Mouse (Mus musculus) c-Kit-negative CD71-positive TER-119-positive erythroid progenitor cells, embryonic 14.5 days (primary cell): ENCODE measurements around the gene Rassf3.

Experiments
- DNase-seq: peaks from one replicate; pipeline ENCODE4 v3.0.0-alpha.2; 2013; ENCODE audit warnings: low read depth, low spot score

Rassf3 gene

DNA sequence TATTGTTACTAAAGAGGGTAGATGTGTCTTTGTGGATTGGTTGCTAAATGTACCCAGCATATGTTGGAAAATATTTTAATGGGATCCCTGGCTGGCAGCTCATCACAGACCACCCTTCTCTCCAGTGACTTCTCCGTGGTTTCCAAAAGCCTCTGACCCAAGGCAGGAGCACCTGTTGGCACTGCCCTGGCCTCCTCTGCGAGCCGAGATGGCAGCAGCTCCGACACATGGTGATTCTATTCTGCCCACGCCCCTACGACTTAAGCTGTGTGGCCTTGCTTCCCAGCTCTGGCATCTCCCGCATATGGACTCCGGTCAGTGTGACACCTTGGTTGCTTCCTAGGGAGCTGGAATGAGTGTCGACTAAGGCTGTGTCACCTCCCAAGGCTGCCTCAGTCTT, 73.0 kb downstream of the Rassf3 start:
- DNase-seq = no peak

DNA sequence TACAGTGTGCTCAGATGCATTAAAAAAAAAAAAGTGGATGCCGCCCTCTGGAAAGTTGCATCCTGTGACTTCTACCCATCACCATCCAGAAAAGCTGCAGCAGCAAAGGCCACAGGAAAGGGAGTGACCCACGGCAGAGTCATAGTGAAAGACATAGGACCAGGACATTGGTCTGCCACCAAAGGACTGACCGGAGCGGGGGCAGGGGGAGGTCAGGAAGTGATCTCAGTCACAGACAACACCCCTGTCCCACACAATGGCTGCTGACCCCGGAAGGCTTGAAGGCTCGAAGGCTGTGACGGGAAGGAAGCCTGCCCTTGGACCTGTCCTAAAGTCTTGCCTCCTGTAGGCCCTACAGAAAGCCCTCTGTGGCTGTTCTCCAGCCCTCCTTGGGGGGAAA, 75.1 kb downstream of the Rassf3 start:
- no peak for DNase-seq

DNA sequence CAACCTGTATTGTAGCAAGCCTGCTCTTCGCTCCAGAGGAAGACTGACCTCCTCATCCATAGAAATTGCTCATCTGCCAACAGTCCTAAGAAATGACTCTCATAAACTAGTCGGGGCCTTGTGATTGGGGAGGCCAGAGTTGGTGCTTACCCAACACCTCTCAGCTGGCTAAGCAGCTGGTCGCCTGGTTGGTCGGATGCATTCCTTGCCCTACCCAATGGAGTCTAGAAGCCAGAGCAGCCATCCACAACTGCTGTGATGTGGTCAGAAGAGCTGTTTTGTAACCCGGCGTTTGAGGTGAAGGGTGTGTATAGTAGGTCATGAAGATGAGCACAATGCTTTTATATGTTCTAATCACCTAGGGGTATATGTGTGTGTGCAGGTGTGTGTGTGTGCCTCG, 77.5 kb downstream of the Rassf3 start:
- DNase-seq = no peak

DNA sequence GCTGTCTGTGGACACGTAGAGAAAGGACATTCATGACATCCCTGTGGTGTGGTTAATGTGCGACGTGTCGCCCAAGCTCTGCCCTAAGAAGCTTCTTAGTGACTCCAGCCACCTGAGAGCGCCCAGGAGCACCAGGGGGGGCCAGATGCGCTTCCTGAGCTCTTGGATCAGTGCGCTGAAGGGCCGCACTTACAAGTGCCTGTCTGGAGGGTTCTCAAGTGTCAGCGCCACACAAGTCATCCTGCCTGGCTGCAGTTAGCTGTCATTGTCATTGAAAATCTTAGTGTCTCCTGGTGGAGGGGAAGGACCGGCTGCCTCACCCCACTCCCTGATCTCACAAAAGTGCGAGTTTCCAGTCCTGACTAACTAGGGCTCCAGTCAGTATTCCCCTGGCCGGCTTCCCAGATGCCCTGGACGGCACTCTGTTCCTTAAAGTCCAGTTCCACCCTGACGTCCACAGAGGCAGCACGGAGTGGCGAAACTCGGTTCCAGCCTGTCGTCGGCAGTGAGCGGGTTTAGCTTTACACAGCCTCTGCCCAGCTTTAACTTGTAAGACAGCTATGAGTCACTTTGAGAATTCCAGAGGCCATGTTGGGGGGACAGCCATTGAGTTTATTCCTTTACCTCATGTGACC, 80.5 kb downstream of the Rassf3 start:
- DNase-seq = no peak

DNA sequence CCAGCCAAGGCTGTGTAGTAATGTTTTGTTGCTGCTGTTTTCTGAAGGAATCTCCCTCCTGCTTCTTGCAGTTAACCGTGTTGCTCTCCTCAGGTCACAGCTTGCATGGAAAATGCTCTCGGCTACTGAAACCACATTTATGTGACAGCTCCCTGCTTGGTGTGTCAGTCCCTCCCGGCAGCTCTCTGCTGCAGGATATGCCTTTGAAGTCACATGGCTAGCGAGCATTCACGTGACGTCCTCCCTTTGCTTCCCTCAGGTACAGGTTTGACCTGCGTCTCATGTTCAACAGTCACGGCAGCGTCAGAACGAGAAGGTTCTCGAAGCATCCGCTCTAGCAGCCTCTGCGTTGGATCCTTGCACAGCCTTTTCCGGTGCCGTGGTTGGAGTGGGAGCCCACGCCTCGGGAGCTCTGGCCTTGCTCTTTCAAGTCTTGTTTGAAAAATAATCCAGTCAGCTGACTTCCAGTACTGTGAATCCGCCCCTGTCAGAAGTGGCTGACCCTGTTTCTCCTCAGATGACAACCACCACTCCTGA, 81.3 kb downstream of the Rassf3 start:
- no peak for DNase-seq

DNA sequence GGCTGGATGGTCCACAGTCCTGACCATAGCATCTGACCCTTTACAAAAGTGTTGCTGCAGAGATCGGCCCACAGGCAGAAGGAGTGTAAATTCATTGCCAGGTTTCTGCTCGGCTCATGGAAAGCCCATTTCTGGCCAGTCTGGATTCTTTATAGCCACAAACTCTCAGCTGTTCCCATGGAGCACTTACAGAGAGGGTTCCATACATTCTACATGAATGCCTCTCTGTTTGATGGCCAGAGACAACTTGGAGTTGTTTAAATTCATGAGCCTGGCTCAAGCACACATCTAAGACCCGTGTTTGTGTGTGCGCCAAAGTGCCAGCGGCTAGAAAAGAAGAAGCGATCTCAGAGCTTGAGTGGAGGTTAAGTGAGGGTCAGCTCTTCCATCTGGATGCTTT, 81.9 kb downstream of the Rassf3 start:
- DNase-seq = no peak

DNA sequence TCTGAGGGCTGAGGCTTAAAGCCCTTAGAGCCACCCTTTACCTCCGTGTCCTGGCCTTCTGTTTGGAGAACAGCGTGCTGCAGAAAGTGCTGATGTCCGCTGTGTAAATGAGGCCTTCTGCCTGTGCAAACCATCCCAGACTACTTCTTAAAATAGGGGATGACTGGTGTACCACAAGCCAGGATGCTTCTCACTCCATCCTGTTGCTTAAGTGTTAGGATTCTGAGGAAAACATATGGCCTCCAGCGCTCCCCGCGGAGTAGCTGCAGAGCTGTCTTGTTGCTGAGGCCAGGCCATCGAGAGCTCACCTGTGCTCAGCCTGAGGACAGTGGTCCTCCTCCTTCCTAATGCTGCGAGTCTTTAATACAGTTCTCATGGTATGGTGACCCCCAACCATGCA, 84.2 kb downstream of the Rassf3 start:
- no peak for DNase-seq

DNA sequence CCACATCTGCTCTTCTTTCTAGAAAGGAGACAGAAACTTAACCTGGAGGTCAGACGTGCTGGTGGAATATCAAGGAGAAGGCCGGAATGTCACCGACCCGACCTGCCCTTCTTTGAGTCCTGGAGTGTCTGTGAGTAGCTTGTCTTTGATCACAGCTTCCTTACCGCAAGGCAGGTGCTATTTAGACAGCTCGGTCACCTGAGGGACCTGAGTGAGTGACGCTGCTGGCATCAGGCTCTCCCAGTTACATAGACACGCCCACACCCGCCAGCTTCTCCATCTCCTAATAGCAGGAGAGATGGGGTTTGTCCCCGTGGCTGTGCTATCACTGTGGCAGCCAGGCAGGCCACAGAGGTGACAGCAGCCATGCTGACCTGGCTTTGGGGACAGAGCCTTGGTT, 85.5 kb downstream of the Rassf3 start:
- no peak for DNase-seq

DNA sequence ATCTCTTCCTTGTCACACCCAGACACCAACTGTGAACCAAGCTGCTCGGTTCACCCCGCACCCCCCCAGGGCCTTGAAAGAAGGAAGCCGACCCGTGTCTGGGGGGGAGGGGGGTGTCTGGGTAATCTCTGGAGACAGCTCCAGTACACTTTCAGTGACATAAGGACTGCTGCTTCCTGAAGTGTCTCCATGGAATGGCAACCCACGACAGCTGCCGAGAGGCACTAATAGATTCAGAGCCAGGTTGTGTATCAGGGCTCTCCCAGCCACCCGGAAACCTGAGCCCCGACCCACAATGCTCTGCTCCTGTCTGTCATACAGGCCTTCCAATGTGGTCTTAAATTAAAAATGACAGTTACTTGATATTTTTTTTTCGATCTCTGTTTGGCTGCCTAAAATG, 89.8 kb downstream of the Rassf3 start:
- no peak for DNase-seq

DNA sequence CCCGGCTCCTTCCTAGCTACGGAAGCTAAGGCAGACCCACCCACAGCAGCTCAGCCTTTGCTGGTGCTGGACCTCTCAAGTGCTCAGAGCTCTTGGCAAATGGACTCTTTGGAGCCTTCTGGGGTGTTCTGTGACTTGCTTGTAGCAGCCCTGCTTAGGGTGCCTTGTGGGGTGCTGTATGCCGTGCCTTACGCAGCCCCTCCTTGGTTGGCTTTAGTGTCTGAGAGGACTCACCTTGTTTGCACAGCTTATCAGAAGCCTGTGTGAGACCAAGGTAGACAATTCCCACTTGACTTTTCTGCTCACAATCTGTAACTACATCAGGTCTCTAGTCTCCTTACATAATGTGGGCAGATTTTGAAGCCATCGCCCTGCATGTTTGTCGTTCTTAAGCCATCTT, 90.5 kb downstream of the Rassf3 start:
- DNase-seq = no peak

DNA sequence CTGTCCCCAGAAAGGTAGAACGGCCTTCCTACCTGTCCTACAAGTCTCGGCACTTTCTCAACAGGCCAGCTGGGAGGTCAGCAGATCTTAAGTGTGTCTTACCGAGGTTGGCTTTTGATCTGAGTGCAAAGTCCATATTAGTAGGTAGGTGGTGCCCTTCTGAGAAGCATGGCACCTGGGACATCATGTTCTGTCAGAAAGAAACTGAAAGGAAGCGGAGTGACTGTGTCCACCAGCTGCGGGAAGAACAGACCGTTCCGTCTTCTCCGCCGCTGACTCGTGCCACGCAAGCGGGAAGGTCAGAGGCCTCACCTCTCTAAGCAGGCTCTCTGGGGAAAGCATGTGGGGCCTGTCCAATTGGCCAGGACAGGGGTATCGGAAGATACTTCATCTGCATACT, 91.4 kb downstream of the Rassf3 start:
- no peak for DNase-seq

DNA sequence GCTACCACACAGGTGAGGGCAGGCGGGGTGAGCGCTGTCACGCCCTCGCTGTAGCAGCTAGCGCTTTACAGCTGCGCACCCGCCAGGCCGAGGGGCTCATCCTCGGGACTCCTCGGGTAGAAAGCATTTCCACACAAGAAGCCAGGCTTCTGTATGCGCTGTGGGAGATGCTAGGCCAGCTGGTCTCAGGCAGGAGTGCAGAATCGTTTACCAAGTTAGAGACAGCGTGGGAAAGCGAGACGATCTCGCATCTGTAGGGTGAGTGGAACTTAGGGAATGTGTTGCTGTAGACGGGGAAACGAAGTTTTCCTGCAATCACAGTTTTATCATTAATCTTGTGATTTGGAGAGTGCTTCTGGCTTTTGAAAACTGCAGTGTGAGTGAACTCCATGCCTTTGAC, 94.9 kb downstream of the Rassf3 start:
- DNase-seq = no peak

DNA sequence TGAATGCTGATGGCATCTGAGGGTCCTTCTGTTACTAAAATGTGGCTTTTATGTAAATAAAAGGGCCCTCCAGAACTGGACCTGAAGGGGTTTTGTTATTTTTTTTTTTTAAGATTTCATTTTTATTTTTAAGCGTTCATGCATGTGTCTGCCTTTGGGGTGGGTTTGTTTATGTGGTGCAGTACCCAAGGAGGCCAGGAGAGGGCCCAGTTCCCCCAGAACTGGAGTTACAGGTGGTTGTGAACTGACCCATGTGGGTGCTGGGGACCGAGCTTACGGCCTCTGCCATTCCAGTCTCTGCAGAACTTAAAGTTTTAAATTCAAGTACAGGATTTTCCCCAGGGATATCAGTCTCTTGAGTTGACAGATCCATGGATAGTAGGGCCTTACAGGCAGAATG, 96.8 kb downstream of the Rassf3 start:
- DNase-seq = no peak

DNA sequence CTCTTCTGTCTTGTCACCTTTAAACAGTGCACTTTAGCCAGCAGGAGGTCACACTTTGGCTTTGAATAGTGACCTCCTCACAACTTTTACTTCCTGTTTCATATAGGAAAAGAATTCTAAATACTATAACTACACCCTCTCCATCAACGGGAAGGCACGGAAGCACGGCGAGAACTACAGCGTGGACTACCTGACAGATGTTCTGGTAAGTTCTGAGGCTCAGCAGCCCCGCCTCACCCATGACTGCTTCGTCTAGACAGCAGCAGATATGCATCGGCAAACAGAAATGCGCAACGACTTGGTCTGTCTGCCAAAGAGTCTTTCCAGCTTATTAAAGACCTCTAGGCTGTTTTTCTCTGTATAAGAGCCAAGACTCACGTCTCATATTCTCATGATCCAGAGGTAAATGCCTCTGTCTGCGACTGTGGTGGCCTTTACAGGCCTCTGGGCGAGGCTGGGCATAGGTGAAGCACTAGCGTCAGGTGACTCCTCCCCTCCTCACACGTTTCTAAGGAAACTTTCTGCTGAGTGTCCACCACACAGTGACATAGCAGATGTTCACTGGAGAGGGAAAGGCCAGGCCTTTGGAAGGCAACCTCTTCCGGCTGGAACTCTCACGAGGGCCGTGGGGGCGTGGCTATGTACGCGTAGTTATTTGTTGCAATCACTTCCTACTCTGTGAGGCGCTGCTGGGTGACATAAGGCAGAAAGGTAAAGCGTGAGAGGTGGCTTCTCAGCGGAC, 99.4 kb downstream of the Rassf3 start:
- no peak for DNase-seq

DNA sequence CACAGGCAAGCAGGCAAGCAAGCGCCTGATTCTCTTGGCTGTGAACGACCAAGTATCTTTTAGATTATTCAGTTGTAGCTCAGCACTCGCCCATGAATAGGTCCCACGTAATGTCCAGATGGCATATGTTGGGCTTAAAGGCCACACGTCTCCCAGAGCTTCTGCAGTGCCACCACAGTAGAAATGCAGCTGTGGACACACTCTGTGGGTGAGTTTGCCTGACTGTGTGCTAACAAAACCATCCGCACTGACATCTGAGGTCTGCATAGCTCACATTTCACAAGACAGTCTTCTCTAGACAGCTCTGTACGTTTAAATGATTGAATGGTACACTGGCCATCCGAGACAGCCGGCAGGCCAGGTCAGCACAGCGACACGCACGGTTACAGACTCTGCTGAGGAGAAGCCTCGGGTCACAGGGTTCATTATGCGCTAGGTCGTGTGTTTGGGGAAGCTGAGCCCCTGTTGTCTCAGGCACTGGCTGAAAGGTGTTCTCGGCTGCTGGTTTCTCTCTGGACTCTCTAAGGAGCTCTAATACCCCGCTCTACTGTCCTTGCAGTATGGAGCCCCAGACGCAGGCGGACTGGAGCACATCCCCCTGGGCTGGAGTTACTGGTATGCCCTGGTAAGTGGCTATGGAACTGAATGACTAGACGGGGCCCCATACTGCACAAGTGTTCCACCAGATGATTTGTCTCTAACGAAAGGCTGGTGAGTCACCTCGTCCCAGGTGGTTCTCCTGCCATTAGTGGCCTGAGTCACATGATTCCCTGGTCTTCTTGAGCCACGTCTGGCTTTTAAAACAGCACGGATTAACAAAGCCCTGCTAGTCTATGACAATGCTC, 100.3 kb downstream of the Rassf3 start:
- no peak for DNase-seq

DNA sequence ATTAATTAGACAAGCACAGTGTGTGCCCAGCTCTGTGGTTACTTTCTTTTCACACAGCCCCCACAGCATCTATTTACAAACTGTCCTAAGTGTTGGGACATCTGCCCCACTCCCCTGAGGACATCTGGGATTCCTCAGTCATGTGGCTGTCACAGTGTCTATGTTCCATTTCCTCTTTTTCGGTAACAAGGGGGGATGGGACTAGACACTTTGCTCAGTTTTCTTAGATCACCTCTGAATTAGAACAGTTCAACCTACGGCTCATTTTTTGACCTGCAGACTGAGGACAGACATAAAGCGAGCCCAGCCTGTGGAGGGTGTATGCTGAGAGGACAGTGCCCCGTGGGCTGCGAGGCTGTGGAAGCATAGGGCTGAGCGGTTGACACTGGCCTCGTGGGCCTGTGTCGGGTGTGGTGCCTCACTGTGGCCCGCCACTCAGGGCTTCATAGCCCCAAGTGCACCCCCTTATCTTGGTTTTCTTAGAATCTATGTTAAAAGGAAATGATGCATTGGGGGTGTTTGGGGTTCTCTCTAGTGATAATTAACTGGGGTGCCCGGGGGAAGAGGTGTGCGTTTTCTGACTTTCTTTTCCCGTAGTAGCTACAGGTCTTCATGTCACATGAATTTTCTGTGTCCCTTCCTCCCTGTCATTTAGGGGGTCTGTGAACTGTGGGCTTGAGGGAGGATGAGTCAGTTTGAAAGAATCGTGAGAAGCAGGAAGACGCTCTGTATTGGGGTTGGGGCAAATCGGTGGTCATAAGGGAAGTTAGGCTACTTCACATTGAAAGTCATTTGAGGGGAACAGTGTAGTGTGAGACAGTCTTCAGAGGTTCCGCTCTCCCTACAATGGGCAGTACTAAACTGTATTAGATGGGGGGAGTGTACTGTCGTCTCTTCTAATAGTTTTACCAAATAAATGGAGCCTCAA, 101.2 kb downstream of the Rassf3 start:
- DNase-seq = no peak

DNA sequence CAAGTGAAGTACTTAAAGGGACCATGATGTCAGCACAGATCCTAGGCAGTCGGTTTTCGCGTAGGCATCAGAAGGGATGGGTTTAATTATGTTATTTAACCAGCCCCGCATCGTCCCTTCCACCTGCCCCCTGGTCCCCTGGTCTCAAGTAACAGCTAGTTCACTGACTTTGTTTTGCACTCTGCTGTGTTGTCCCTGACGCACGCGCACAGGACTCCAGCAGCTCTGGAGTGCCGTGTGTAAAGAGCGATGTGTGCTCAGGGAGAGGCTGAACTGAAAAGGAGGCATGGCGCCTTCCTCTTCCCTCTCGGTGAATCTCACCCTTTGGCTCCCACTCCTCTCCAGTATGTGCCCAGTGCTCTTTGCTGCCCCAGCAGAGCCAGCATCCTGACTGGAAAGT, 102.1 kb downstream of the Rassf3 start:
- DNase-seq = no peak

DNA sequence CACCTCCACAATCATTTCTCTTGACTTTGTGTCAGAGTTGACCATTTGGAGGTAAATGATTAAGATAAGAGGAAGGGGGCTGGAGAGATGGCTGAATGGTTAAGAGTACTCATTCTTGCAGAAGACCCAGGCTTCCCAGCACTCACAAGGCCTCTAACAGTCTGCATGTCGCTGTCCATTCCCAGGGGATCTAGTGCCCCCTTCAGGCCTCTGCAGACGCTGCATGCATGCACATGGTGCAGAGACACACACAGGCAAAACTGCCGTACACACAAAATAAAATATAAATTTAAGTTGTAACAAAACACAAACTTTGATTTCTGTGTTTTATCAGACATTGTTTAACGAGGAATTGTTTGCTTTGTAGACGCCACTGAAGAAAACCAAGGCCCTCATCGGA, 105.4 kb downstream of the Rassf3 start:
- DNase-seq = no peak

DNA sequence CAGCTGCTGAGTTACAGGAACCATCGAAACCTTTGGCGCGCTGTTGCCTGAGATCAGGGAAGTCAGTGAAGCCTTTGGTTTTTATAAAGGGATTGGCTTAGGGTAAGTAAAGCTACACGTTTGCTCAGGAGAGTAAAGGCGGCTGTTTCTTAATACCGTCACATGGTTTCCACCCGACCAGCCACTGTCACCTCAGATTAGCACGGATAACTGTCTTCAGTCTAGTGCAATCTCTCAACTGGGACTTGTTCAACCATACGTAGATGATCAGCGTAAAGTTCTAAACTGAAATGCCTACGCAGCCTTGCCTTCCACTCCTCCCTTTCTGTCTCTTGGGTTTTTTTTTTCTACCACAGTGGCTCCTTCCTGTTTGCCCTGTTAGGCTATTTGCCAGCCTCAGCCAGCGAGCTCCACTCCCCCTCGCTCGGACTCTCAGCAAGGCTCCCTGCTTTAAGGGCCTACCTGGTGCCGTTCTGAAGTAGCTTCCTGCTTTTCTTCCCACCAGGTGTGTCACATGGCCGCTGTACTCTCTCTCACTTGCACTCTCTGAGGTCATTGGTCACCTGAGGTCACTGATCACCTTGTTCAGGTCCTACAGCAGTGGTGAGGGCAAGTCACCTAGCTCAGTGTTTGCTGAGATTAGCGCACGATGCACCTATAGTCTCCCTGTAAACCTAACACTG, 107.2 kb downstream of the Rassf3 start:
- DNase-seq = no peak

DNA sequence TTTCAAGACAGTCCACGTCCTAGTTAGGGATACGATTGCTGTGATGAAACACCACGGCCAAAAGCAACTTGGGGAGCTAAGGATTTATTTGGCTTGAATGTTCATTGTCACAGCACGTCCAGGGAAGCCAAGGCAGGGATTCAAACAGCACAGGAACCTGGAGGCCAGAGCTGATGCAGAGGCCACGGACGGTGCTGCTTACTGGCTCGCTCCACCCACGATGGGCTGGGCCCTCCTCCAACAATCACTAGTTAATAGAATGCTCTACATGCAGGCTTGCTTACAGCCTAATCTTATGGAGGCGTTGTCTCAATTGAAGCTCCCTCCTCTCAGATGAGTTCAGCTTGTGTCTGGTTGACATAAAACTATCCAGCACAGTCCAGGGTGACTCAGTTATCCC, 108.4 kb downstream of the Rassf3 start:
- no peak for DNase-seq

DNA sequence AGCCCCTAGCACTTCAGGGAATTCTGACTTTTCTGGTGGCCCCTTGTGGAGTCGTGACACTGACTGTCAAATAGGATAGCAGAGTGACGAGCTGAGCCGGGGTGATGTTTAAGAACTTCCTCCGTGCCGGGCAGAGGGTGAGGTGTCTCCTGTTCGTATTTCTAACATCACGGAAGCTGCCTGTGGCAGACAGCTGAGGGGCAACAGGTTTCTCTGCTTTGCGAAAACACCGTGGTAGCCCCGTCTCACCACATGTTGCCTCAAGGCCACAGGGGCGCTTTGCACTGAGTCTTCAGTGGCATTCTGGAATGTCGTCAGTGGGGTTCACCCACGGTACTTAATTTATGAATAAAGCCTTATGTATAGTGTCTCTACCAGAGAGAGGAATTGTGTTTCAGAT, 108.9 kb downstream of the Rassf3 start:
- DNase-seq = no peak
